Mouse (Mus musculus): ENCODE data around the gene Fam43a. TPM values are rescaled to one million over a fixed set of nuclear protein-coding genes. Genes with fewer than 3 reads are reported as not detected.

Gene Fam43a
- polyA plus RNA-seq, 1 experiment from 2014 or later = 23.1 TPM

DNA sequence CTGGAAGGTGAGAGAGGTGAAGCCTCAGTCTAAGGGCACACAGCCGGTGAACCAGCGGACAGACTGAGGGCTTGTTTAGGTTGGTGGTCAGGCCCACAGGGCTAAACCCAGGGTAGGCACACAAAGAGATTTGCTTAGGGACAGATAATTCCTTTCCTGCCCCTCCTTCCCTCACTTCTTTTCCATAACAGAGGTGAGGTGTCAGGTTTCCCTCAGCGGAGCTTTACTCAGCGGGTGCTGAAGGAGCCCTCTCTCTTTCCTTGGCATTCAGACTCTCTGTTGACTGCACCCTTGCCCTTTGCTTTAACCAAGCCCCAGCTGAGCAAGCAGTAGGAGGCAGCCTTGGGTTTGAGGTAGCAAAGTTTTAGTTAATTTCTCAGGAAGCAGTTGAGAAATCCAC, 41.9 kb downstream of the Fam43a start:
- peaks cover 7% of the 10 kb centered on the region for H3K4me1 ChIP-seq
- no peaks in the 10 kb centered on the region for H3K27me3 ChIP-seq (replicated peaks)
- H3K4me3 ChIP-seq (replicated peaks) = no peak overlapping the region
- no peak overlapping the region for H3K9ac ChIP-seq (replicated peaks)
- no peak overlapping the region for H3K4me2 ChIP-seq
- H3K27ac ChIP-seq (replicated peaks) = no peak overlapping the region
- H3K36me3 ChIP-seq = no peaks in the 10 kb centered on the region
- ATAC-seq (ENCODE audit: low FRiP score) = no peak
- H3K9me3 ChIP-seq (replicated peaks) = no peaks in the 10 kb centered on the region
- 51% methylated on average over 4 of the region's 4 CpGs for WGBS

DNA sequence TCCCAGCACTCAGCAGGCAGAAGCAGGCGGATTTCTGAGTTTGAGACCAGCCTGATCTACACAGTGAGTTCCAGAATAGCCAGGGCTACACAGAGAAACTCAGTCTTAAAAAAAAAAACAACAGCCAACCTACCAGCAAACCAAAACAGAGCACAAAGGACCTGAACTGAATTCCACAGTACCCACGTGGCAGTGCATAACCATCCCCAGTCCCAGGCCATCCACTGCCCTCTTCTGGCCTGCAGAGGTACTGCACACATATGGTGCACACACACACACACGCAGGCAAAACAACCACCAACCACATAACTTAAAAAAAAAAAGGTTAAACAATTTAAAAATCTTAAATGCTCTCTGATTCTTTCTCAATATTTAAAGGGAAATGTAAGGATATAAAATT, 42.7 kb downstream of the Fam43a start:
- Histone ChIP-seq H3K4me2 (no peak overlapping the region), H3K4me1 (peaks cover 8% of the 10 kb centered on the region), H3K9me3 (replicated peaks) (no peaks in the 10 kb centered on the region), H3K27ac (replicated peaks) (no peak overlapping the region), H3K9ac (replicated peaks) (no peak overlapping the region), H3K4me3 (replicated peaks) (no peak overlapping the region), H3K27me3 (replicated peaks) (no peaks in the 10 kb centered on the region), H3K36me3 (no peaks in the 10 kb centered on the region)
- WGBS = 88% methylated on average over 3 of the region's 3 CpGs
- ATAC-seq (ENCODE audit: low FRiP score) = no peak

DNA sequence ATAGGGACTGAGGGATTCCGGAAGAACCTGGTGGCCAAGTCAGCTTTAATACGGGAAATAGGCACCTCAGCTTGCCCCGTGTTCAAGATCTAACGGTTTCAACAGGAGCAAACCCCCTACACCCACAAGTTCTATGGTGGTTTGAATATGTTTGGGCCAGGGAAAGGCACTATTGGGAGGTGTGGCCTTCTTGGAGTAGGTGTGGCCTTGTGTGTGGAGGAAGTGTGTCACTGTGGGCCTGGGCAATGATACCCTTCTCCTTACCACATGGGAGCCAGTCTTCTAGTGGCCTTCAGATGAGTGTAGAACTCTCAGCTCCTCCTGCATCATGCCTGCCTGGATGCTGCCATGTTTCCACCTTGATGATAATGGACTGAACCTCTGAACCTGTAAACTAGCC, 45.5 kb downstream of the Fam43a start:
- no peak overlapping the region for H3K4me2 ChIP-seq
- H3K9me3 ChIP-seq (replicated peaks) = peaks cover 4% of the 10 kb centered on the region; the same call in 1 of the 2 replicates
- no peak overlapping the region for H3K27ac ChIP-seq (replicated peaks)
- no peaks in the 10 kb centered on the region for H3K27me3 ChIP-seq (replicated peaks)
- H3K9ac ChIP-seq (replicated peaks) = no peak overlapping the region
- 94% methylated on average over 4 of the region's 4 CpGs for WGBS
- no peak overlapping the region for H3K4me3 ChIP-seq (replicated peaks)
- no peak for ATAC-seq (ENCODE audit: low FRiP score)
- H3K4me1 ChIP-seq = peaks cover 8% of the 10 kb centered on the region
- H3K36me3 ChIP-seq = no peaks in the 10 kb centered on the region

DNA sequence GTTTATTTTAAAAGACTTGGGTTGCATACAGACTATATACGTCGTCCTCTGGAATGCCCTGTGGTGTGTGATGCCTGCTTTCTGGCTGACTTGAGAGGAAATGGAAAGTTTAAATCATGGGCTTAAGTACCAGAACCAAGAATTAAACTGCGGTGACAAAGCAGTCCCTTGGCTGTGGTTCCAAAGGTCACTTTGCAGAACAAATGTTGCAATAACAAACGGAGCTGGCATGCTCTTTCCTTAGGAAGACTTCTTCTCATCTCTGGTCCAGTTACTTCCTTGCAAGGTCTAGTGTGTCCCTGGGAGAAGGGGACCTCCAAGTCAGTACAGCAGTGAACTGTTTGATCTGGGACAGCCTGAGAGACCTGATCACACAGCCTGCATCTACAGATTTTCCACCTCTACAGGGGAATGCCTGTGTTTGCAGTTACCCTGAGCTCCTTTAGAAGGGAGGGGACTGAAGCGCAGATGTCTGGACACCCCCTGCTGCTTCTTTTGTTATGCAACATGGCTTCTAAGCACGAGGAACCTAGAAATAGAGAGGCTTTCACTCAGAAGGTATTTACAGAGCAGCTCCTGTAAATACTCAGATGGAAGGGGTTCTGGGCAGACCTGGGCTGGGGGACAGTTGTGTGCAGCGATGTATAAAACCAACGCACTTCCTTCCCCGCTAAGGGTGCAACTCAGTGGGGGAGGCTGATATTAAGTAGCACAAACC, 46.5 kb downstream of the Fam43a start:
- Histone ChIP-seq H3K9ac (replicated peaks) (no peak overlapping the region), H3K4me1 (peaks cover 8% of the 10 kb centered on the region), H3K9me3 (replicated peaks) (peaks cover 4% of the 10 kb centered on the region; the same call in 1 of the 2 replicates), H3K27me3 (replicated peaks) (no peaks in the 10 kb centered on the region), H3K4me2 (no peak overlapping the region), H3K4me3 (replicated peaks) (no peak overlapping the region), H3K27ac (replicated peaks) (no peak overlapping the region), H3K36me3 (no peaks in the 10 kb centered on the region)
- no peak for ATAC-seq (ENCODE audit: low FRiP score)
- 26% methylated on average over 9 of the region's 9 CpGs for WGBS

DNA sequence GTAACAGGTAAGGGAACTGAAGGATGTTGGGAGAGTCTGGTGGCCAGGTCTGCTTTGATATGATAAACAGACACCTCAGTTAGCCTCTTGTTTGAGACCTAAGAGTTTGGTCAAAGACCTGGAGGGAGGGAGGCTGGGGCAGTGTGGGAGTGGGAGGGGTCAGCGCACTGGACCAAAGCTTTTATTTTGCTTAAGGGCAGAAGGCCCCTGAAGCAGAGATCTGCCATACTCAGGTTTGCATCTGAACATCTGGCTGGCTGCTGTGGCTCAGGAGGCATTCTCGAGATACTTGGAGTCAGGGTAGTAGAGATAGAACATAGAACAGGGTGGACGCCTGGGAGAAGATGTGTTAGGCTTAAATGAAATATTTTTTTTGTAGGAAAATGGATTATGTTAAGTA, 47.3 kb downstream of the Fam43a start:
- Histone ChIP-seq H3K9me3 (replicated peaks) (peaks cover 4% of the 10 kb centered on the region; the same call in 1 of the 2 replicates), H3K27ac (replicated peaks) (no peak overlapping the region), H3K9ac (replicated peaks) (no peak overlapping the region), H3K4me3 (replicated peaks) (no peak overlapping the region), H3K4me1 (peaks cover 8% of the 10 kb centered on the region), H3K27me3 (replicated peaks) (no peaks in the 10 kb centered on the region), H3K36me3 (no peaks in the 10 kb centered on the region), H3K4me2 (no peak overlapping the region)
- ATAC-seq (ENCODE audit: low FRiP score) = no peak
- 79% methylated on average over 3 of the region's 3 CpGs for WGBS

DNA sequence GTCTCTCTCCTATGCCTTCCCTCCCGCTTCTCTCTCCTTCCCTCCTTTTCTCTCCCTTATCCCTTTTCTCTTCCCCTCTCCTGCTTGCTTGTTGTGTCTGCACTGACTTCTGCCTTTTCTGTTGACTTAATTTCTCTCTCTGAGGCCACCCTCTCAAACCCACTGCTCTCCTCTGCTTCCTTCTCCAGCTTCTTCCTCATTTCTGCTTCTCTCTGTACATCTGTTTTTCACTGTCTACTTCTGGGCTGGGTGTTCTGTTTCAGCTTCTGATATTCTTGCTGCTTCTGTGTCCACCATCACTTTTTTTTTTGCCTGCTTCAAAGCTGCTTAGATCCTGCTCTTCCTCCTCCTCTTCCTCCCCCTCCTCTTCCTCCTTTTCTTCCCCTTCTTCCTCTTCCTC, 51.8 kb downstream of the Fam43a start:
- Histone ChIP-seq H3K27me3 (replicated peaks) (no peaks in the 10 kb centered on the region), H3K4me1 (peaks cover 9% of the 10 kb centered on the region), H3K4me2 (no peak overlapping the region), H3K27ac (replicated peaks) (no peak overlapping the region), H3K9me3 (replicated peaks) (peaks cover 4% of the 10 kb centered on the region; the same call in 1 of the 2 replicates), H3K9ac (replicated peaks) (no peak overlapping the region), H3K36me3 (no peaks in the 10 kb centered on the region), H3K4me3 (replicated peaks) (no peak overlapping the region)
- no peak for ATAC-seq (ENCODE audit: low FRiP score)
- 80% methylated on average over 1 of the region's 1 CpGs for WGBS

Other genes with a start within 250 kb of the Fam43a start
- 7.8 and 8.8 TPM in 2 replicates for gene Atp13a3, start 193.7 kb upstream of the Fam43a start, polyA plus RNA-seq (2015; fragmentation: Nextera tagmentation; extraction: Ambion mirVana)
- 57.5 and 64.7 TPM in 2 replicates for gene Tmem44, start 48.9 kb upstream of the Fam43a start, polyA plus RNA-seq (2015; fragmentation: Nextera tagmentation; extraction: Ambion mirVana)
- 44.1 and 50.9 TPM in 2 replicates for gene Lsg1, start 12.1 kb upstream of the Fam43a start, polyA plus RNA-seq (2015; fragmentation: Nextera tagmentation; extraction: Ambion mirVana)